Mouse (Mus musculus): ENCODE results near the gene Sf3b4. TPM values are rescaled to one million over a fixed set of nuclear protein-coding genes. Genes with fewer than 3 reads are reported as not detected.

Sf3b4 gene
- 10 to 100 TPM; 15.4 to 18.7 TPM for total RNA-seq (2021)
- long read RNA-seq, experiment 1, transcript Sf3b4-201 (6 exons, 1,915 nt): major isoform, 15 of 16 reads
- long read RNA-seq, experiment 1, partial matches to known transcripts: 1 of 16 reads
- long read RNA-seq, experiment 1, other reads (novel, unspliced or antisense): 0 of 16 reads
- long read RNA-seq, experiment 2, transcript Sf3b4-201 (6 exons, 1,915 nt): major isoform, 10 of 13 reads
- long read RNA-seq, experiment 2, partial matches to known transcripts: 3 of 13 reads
- long read RNA-seq, experiment 2, other reads (novel, unspliced or antisense): 0 of 13 reads

GRCm38 (mm10) chr3:96172197-96173178 lies at the start of gene Sf3b4:
TSS of gene Sf3b4 (plus strand) at chr3:96172332.
- DNase-seq: peak; percentile 91 to 92

GRCm38 (mm10) chr3:96124235-96124634 lies 47.9 kb upstream of the Sf3b4 start:
- DNase-seq: no peak

- DNase-seq: peak in 1 of 2 experiments; percentile 25
These were observed 44.0 kb upstream of the Sf3b4 start for GRCm38 (mm10) chr3:96128128-96128527.

- no peak for DNase-seq
These were observed 39.7 kb upstream of the Sf3b4 start for GRCm38 (mm10) chr3:96132478-96132877.

- no peak for DNase-seq
These were observed 38.7 kb upstream of the Sf3b4 start for GRCm38 (mm10) chr3:96133327-96133905.

- peak; percentile 15 to 37 for DNase-seq
These were observed 37.1 kb upstream of the Sf3b4 start for GRCm38 (mm10) chr3:96135011-96135410.

- DNase-seq: peak; percentile 75 to 77
These were observed 24.2 kb upstream of the Sf3b4 start for GRCm38 (mm10) chr3:96147950-96148349.

GRCm38 (mm10) chr3:96151836-96152235 lies 20.3 kb upstream of the Sf3b4 start:
- DNase-seq: no peak

GRCm38 (mm10) chr3:96152611-96153010 lies 19.5 kb upstream of the Sf3b4 start:
- no peak for DNase-seq

GRCm38 (mm10) chr3:96155501-96155900 lies 16.6 kb upstream of the Sf3b4 start:
- no peak for DNase-seq

GRCm38 (mm10) chr3:96159820-96160219 lies 12.3 kb upstream of the Sf3b4 start:
- DNase-seq: no peak

- DNase-seq: peak; percentile 78 to 86
These were observed 11.8 kb upstream of the Sf3b4 start for GRCm38 (mm10) chr3:96160222-96160802.

GRCm38 (mm10) chr3:96160803-96161516 lies 11.2 kb upstream of the Sf3b4 start:
- DNase-seq: peak; percentile 62 to 71

- peak; percentile 55 to 65 for DNase-seq
These were observed 10.0 kb upstream of the Sf3b4 start, which contains the start of gene Mtmr11 for GRCm38 (mm10) chr3:96161869-96162840. TSS of gene Mtmr11 (plus strand) at chr3:96162004.

- DNase-seq: no peak
These were observed 9.1 kb upstream of the Sf3b4 start for GRCm38 (mm10) chr3:96163040-96163439.

- DNase-seq: peak in 1 of 2 experiments; percentile 30
These were observed 3.5 kb upstream of the Sf3b4 start for GRCm38 (mm10) chr3:96168466-96169158.

- DNase-seq: no peak
These were observed 1.9 kb upstream of the Sf3b4 start for GRCm38 (mm10) chr3:96170276-96170675.

- DNase-seq: no peak
These were observed 1.1 kb upstream of the Sf3b4 start for GRCm38 (mm10) chr3:96170976-96171545.

GRCm38 (mm10) chr3:96171583-96172196 lies 442 bp upstream of the Sf3b4 start:
- DNase-seq: no peak

Measured in heart, adult 18-20 months (tissue).